Mouse (Mus musculus): ENCODE measurements around the gene Ndufb5. TPM values are rescaled to one million over a fixed set of nuclear protein-coding genes. Genes with fewer than 3 reads are reported as not detected.
"Not testable (repeated sequence)": the region's sequence is repeated elsewhere in the genome, so short reads cannot be mapped to it uniquely, and the experiment has no call there.

Gene Ndufb5
- polyA plus RNA-seq, 1 experiment from 2014 or later = 293 TPM

DNA sequence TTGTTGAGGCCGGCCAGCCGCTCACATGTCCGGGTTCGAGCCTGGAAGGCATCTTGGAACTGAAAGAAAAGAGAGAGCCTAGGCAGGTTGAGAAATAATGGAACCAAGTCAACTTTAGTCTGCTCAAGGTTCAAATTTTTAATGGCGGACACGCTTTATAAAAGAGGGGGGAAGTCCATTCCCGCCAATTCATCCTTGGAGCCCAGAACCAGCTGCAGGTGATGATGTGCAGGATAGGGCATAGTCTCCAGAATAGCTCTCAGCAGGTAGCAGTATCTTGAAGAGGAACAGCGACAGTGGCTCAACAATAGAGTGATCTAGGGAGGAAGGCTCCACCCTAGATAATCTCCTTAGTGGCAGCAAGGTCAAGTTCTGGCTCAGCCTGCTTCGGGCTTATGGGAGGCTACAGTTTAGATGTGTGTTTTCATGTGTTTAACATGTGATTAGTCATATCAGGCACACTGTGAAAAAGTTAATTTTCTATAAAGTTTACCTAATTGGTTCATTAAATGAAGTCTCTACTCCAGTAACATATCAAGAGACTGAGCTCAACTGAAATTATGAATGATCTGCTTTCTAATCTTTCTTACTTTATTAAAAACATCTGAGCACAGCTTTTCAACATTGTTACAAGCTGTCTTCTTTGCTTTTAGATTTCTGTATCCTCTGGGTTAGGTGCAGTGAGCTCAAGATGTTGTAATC is 31.0 kb upstream of the Ndufb5 start, which contains the start of gene Actl6a:
Gene Actl6a, plus strand, starts transcription at position 652 of the 702 bp plus-strand sequence.
- not testable (repeated sequence) for H3K36me3 ChIP-seq; H3K4me3 ChIP-seq; H3K9ac ChIP-seq; ATAC-seq (ENCODE audit: low FRiP score, low read depth); H3K4me1 ChIP-seq; H3K27ac ChIP-seq; H3K4me2 ChIP-seq (replicated peaks); H3K9me3 ChIP-seq; H3K27me3 ChIP-seq (replicated peaks)
- 82% methylated on average over 9 of the region's 9 CpGs for WGBS

DNA sequence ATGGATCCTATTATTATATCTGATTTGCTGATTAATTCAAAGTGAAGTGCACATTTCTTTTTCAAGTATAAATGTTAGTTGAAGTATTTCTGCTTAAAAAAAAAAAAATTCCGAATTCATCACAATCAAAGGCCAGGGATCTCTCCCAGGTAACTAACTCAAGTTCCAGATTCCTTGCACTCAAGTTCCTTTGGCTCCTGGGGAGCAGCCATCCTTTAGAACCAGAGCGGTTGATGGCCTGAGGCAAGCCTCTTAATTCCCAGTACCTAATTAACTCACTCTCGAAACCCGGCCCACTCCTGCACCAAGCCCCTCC is 28.8 kb upstream of the Ndufb5 start:
- 2% methylated on average over 4 of the region's 4 CpGs for WGBS
- Histone ChIP-seq H3K4me3 (peak overlapping the region; percentile 79), H3K4me1 (peaks cover 9% of the 10 kb centered on the region), H3K27me3 (replicated peaks) (no peaks in the 10 kb centered on the region), H3K27ac (no peak overlapping the region), H3K9ac (no peak overlapping the region), H3K9me3 (no peaks in the 10 kb centered on the region), H3K36me3 (peaks cover 15% of the 10 kb centered on the region), H3K4me2 (replicated peaks) (peak overlapping the region; percentile 81)
- ATAC-seq (ENCODE audit: low FRiP score, low read depth) = no peak

DNA sequence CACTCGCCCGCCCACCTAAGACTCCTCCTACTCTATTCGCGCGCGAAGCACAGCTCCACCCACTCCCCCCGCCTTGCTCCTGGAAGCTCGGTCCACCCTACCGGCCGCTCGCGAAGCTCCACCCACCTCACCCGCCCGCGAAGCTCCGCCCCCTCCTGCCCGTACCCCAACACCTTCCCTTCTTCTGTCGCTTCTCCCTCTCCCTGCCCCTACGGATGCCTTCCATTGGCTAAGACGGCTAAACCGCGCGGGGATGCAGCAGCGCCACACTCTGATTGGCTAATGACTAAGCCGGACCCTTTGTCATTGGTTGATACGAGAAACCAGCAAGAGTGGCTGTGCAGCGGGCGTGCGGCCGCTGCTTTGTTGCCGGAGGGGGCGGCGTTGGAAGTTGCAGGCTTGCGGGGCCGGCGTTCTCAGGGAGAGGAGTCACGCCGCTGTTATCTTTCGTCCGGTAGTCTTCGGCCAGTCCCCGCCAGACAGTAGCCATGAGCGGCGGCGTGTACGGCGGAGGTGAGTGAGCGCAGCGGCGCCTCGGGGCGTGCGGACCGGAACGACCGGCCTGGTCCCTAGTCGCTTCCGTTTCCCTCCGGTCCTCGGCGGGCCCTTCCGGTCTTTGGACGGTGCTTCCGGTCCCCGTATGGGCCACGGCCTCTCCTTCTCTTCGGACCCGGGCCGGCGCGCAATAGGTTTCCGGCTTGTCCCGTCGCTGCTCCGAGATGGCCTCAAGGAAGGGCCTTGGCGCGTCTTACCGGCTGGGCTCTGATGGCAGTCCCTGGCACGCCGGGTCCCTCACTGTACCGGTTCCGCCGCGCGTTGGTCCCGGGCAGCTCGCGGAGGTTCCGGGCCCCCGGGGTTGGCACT is 28.2 kb upstream of the Ndufb5 start:
- H3K27ac ChIP-seq = peak overlapping the region; percentile 76
- no peaks in the 10 kb centered on the region for H3K27me3 ChIP-seq (replicated peaks)
- H3K4me2 ChIP-seq (replicated peaks) = peak overlapping the region; percentile 81
- H3K9ac ChIP-seq = peak overlapping the region; percentile 91
- H3K4me3 ChIP-seq = peak overlapping the region; percentile 79
- H3K36me3 ChIP-seq = peaks cover 21% of the 10 kb centered on the region
- WGBS = under 1% methylated on average over 90 of the region's 90 CpGs
- H3K9me3 ChIP-seq = no peaks in the 10 kb centered on the region
- ATAC-seq (ENCODE audit: low FRiP score, low read depth) = peak; percentile 100
- peaks cover 9% of the 10 kb centered on the region for H3K4me1 ChIP-seq

DNA sequence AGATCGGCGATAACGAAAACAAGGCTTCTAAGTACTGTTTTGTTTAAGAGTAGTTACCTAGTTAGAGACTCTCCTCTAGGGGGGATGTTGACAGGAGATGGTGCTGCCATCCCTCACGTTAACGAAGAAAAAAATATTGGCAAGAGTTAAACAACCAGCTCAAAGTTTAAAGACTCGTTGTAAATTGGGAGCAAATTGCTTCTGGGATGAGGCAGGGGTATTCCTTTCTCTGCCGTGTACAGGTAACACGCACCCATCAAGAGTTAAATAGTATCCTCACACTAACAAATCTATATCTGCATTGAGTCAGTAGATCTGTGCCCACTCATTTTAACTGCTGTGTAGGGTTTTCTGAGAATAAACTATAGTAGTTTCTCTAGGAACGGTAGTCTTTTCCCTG is 27.4 kb upstream of the Ndufb5 start:
- Histone ChIP-seq H3K4me1 (peaks cover 9% of the 10 kb centered on the region), H3K9ac (peak overlapping the region; percentile 91), H3K27me3 (replicated peaks) (no peaks in the 10 kb centered on the region), H3K9me3 (no peaks in the 10 kb centered on the region), H3K4me2 (replicated peaks) (peak overlapping the region; percentile 81), H3K36me3 (peaks cover 28% of the 10 kb centered on the region), H3K4me3 (peak overlapping the region; percentile 79), H3K27ac (no peak overlapping the region)
- WGBS = 9% methylated on average over 9 of the region's 9 CpGs
- ATAC-seq (ENCODE audit: low FRiP score, low read depth) = no peak

DNA sequence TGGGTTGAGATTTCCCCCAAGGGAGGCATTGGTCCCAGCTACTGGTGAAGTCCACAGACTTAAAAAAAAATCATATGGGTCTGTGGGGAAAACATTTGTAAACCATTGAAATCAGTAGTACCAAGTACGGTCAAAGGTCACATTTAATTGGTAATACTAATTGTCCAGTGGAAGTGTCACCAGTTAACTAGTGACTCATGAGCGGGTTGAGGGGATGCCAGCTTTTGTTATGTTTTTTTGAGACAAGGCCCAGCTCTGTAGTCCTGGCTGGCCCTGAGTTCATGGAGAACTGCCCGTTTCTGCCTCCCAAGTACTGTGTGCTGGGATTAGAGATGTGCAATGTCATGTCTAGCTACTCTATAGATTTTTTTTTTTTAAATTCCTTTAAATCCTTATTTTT is 23.1 kb upstream of the Ndufb5 start:
- no peak overlapping the region for H3K4me2 ChIP-seq (replicated peaks)
- no peaks in the 10 kb centered on the region for H3K27me3 ChIP-seq (replicated peaks)
- H3K4me3 ChIP-seq = no peak overlapping the region
- H3K4me1 ChIP-seq = peaks cover 9% of the 10 kb centered on the region
- H3K27ac ChIP-seq = no peak overlapping the region
- no peak overlapping the region for H3K9ac ChIP-seq
- peaks cover 66% of the 10 kb centered on the region for H3K36me3 ChIP-seq
- no peak for ATAC-seq (ENCODE audit: low FRiP score, low read depth)
- WGBS = 99% methylated on average over 3 of the region's 3 CpGs
- H3K9me3 ChIP-seq = no peaks in the 10 kb centered on the region

DNA sequence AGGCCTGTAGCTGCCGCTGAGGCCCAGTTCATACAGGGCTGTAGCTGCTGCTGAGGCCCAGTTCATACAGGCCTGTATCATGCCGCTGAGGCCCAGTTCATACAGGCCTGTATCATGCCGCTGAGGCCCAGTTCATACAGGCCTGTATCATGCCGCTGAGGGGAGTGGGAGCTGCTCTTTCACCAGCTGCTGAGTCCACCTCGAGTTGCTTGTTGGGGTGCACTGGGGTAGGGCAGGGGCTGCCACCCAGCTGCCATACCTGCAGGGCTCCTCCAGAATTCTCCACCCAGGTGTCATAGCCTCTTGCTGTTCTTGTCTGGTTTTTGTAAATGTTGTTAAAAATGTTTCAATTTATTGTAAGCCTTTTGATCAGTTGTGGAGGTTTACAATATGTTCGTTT is 19.4 kb upstream of the Ndufb5 start:
- not testable (repeated sequence) for H3K4me2 ChIP-seq (replicated peaks); H3K27ac ChIP-seq; H3K9ac ChIP-seq; H3K4me3 ChIP-seq; H3K9me3 ChIP-seq; H3K4me1 ChIP-seq; H3K27me3 ChIP-seq (replicated peaks); ATAC-seq (ENCODE audit: low FRiP score, low read depth)
- peaks cover 89% of the 10 kb centered on the region for H3K36me3 ChIP-seq
- WGBS = 95% methylated on average over 6 of the region's 6 CpGs

DNA sequence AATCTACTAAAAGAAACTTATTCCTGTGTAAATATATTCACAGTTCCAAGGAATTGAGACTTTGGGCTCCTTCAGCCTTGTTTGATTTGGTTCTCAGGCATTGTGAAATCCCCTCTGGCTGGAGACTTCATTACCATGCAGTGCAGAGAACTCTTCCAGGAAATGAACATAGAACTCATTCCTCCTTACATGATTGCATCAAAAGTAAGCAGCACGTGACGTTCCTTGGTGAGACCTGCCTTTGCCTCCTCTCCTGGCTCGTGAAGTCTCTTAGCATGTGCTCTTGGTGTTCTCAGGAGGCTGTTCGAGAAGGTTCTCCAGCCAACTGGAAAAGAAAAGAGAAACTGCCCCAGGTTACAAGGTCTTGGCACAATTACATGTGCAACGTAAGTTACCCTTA is 18.5 kb upstream of the Ndufb5 start:
- H3K9ac ChIP-seq = no peak overlapping the region
- H3K27ac ChIP-seq = no peak overlapping the region
- WGBS = 96% methylated on average over 5 of the region's 5 CpGs
- H3K27me3 ChIP-seq (replicated peaks) = no peaks in the 10 kb centered on the region
- no peaks in the 10 kb centered on the region for H3K9me3 ChIP-seq
- ATAC-seq (ENCODE audit: low FRiP score, low read depth) = no peak
- peaks cover 89% of the 10 kb centered on the region for H3K36me3 ChIP-seq
- H3K4me1 ChIP-seq = no peaks in the 10 kb centered on the region
- no peak overlapping the region for H3K4me3 ChIP-seq
- H3K4me2 ChIP-seq (replicated peaks) = no peak overlapping the region

DNA sequence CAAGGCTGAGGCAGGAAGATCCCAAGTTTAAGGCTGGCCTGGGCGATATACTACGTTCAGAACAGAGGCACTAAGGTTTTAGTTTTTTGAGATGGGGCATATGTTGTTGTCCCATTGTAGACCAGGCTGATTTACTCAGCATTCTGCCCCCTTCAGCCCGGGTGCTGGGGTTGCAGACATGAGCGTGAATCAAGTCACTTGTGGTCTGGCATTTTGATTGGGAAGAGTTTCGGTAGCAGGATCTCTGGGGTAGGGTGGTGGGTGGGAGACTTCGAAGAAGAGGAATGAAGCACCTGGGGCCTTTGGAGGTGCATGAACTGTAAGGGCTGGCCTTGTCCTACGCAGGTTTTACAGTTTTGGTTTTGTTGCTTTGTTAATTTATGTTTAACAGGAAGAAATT is 12.6 kb upstream of the Ndufb5 start:
- Histone ChIP-seq H3K9ac (no peak overlapping the region), H3K4me3 (no peak overlapping the region), H3K4me2 (replicated peaks) (no peak overlapping the region), H3K27me3 (replicated peaks) (no peaks in the 10 kb centered on the region), H3K9me3 (no peaks in the 10 kb centered on the region), H3K27ac (no peak overlapping the region), H3K36me3 (peaks cover 88% of the 10 kb centered on the region), H3K4me1 (no peaks in the 10 kb centered on the region)
- WGBS = 94% methylated on average over 7 of the region's 7 CpGs
- ATAC-seq (ENCODE audit: low FRiP score, low read depth) = no peak

DNA sequence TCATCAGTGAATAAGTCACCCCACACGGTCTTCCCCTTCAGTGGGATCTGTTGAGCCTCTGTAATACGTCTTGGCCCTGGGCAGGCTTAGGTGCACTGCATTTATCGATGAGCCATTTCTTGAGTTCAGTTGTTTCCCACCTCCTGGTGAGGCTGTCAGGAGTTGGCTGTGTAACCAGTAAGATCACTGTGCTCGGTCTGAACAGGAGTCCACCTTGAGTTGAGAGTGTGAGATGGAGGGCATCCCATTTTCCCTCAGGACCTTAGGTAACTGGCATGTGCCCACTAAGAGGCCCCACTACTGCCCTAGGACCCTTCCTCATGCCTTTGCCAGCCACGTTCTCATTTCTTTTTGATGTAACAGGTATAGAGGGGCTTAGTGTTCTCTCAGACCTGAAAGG is 10.8 kb upstream of the Ndufb5 start:
- Histone ChIP-seq H3K4me2 (replicated peaks) (no peak overlapping the region), H3K9ac (no peak overlapping the region), H3K27me3 (replicated peaks) (no peaks in the 10 kb centered on the region), H3K4me1 (no peaks in the 10 kb centered on the region), H3K27ac (no peak overlapping the region), H3K9me3 (no peaks in the 10 kb centered on the region), H3K4me3 (no peak overlapping the region), H3K36me3 (peaks cover 89% of the 10 kb centered on the region)
- no peak for ATAC-seq (ENCODE audit: low FRiP score, low read depth)
- WGBS = 88% methylated on average over 5 of the region's 5 CpGs

DNA sequence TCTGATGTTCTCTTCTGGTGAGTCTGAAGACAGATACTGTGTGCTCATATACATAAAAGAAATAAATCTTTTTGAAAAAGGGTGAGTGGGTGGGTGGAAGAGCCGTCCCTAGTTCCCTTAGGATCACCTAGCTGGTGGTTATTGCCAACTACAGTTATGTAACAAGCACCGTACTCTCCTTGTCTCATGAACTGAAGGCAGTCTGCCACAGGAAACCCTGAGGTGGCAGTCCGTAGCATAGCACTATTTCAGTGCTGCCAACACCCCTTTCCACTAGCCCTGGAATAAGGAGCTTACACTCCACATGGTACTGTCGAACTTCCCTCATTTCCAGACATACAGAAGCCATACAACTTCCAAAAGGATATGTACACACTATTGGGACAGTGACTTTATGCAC is 8.9 kb upstream of the Ndufb5 start:
- H3K4me1 ChIP-seq = no peaks in the 10 kb centered on the region
- H3K9me3 ChIP-seq = no peaks in the 10 kb centered on the region
- H3K36me3 ChIP-seq = peaks cover 90% of the 10 kb centered on the region
- no peak for ATAC-seq (ENCODE audit: low FRiP score, low read depth)
- H3K27me3 ChIP-seq (replicated peaks) = no peaks in the 10 kb centered on the region
- WGBS = 88% methylated on average over 4 of the region's 4 CpGs
- no peak overlapping the region for H3K9ac ChIP-seq
- H3K4me3 ChIP-seq = no peak overlapping the region
- H3K4me2 ChIP-seq (replicated peaks) = no peak overlapping the region
- H3K27ac ChIP-seq = no peak overlapping the region

DNA sequence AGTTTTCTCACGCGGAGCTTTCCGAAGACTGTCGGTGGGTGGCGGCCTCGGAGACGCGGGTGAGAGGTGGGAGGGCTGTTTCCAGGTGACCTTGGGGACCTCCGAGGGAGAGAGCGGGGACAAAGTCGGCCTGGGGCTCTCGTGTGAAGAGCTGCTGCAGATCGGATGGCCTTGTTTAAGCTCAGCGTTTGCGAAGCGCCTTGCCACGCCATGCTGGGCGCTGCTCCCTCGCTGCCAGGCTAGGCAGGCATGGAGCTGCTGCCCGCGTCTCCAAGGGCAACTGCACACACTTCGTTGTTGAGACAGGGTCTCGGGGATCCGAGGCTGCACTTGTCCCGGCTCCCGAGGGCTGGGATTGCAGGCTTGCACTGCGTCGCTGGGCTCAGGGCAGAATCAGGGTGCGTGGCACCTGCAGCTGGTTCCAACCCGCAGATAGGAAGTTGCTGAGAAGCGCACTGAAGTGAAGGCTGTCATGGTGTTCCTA is 424 bp downstream of the Ndufb5 start, which contains the start of gene Mrpl47:
Gene Mrpl47, minus strand, starts transcription at position 434 of the 484 bp plus-strand sequence.
- Histone ChIP-seq H3K36me3 (peaks cover 22% of the 10 kb centered on the region), H3K4me1 (peaks cover 17% of the 10 kb centered on the region), H3K27me3 (replicated peaks) (no peaks in the 10 kb centered on the region), H3K27ac (peak within 1 kb of the TSS; percentile 63; the same call in 1 of the 2 replicates), H3K4me2 (replicated peaks) (peak within 1 kb of the TSS; percentile 86), H3K4me3 (peak within 1 kb of the TSS; percentile 68), H3K9me3 (no peaks in the 10 kb centered on the region), H3K9ac (peak within 1 kb of the TSS; percentile 72)
- peak; percentile 63 for ATAC-seq (ENCODE audit: low FRiP score, low read depth)
- under 1% methylated on average over 31 of the region's 31 CpGs for WGBS

DNA sequence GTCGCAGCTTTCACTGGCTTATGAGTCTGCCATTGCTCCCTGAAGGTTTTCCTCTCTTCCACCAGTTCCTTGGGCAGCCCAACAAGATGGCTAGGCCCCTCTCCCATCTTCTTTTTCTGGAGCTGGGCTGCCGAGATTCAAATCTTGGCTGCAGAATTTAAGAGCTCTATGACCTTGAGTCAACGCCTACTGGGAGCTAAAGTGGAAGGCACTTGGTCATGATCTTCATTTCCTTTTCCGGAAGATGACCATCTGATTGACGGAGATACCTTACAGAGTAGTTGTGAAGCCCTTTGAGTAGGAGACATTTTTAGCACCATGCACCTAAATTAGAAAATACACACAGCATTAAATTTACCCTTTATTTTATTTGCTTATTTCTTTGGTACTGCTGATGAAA is 1.8 kb downstream of the Ndufb5 start:
- 94% methylated on average over 5 of the region's 5 CpGs for WGBS
- no peak overlapping the region for H3K27ac ChIP-seq
- no peak overlapping the region for H3K4me3 ChIP-seq
- H3K9ac ChIP-seq = no peak overlapping the region
- H3K4me1 ChIP-seq = peaks cover 17% of the 10 kb centered on the region
- no peak for ATAC-seq (ENCODE audit: low FRiP score, low read depth)
- no peaks in the 10 kb centered on the region for H3K9me3 ChIP-seq
- peak overlapping the region; percentile 86 for H3K4me2 ChIP-seq (replicated peaks)
- H3K36me3 ChIP-seq = peaks cover 10% of the 10 kb centered on the region; the same call in 1 of the 2 replicates
- H3K27me3 ChIP-seq (replicated peaks) = no peaks in the 10 kb centered on the region

Data from neural tube, embryonic 12.5 days (tissue).